10 mouse cellular contexts compared by ENCODE assay signal in the genomic region with DNA sequence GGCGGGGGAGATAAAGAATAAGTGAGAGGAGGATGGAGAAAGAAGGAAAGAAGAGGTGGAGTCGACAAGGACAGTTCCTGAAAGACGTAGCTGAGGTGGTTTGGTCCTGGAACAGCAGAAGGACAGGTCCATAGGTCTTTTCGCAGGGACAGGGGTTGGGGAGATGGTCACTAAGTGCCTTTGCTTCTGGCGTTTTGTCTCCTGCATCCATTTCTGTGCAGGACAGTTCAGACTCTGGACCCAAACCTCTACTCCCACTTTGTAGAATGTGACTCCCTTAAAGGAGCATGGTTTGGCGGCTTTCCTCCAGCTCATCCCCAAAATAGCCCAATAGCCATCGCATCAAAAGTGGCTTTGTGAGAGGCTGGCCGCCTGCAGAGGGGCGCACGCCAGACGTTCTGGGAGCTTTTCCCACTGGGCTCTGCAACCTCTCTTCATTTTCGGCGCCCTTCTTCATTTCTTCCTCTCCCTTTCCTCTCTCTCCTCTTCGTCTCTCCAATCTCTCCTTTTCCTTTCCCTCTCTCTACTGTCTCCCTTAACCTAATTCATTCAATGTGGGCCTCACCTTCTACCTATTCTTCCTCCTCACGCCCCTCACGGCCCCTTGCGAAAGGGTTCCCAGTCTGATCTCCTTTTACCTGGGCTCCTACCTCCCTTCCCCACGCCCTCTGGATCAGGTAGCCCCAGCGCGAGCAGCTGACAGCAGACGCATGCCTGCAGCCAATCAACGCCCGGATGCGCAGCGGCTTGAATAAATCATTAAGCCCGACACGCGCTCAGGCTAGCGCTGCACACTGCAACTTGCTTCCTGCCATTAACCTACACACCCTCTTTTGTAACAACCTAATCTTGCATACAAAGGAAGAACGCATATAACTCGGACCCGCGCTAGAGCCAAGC. TPM values are rescaled to one million over a fixed set of nuclear protein-coding genes. Genes with fewer than 3 reads are reported as not detected.
DNase-seq lines count a peak whose midpoint lies in the region; ATAC-seq lines count a peak whose summit lies in the region.
"Had no signal": no experiment of that assay in that cellular context is flagged by ENCODE, and none has a peak within 500 bp of the region (broad histone marks: within the 10 kb centered on the region; RNA-seq: fewer than 3 reads in every experiment).

No protein-coding gene starts in this region.

- peaks cover 70% of the 10 kb centered on the region for H3K27me3 ChIP-seq in lung, embryonic 15.5 days
- no peaks in the 10 kb centered on the region for H3K27me3 ChIP-seq in forebrain, embryonic 16.5 days (replicated peaks; ENCODE audit: control insufficient read depth, insufficient read depth, low read length)

- no peak overlapping the region for H3K27ac ChIP-seq in lung, embryonic 15.5 days
- H3K27ac ChIP-seq in forebrain, embryonic 16.5 days (ENCODE audit: low read length): peak overlapping the region; percentile 58

- H3K4me1 ChIP-seq in lung, embryonic 15.5 days: 0 out of 2 replicates have a peak, but pooled peaks cover 7% of the 10 kb centered on the region
- peaks cover 43% of the 10 kb centered on the region for H3K4me1 ChIP-seq in forebrain, embryonic 16.5 days (replicated peaks; ENCODE audit: control insufficient read depth, insufficient read depth, low read length)

- no peak for DNase-seq in lung, postnatal 10 days
- peak; percentile 43 to 64 for DNase-seq in kidney, postnatal 36 days
- peak; percentile 59 for DNase-seq in neural tube, embryonic 10.5 days (ENCODE audit: extremely low spot score, low spot score)
- DNase-seq in gastrocnemius, adult 18-20 months (ENCODE audit: low spot score): no peak
- no peak for DNase-seq in urinary bladder, postnatal 10 days (ENCODE audit: low spot score)
- DNase-seq in thymus, postnatal 14 days: no peak

- WGBS in lung, embryonic 15.5 days: under 1% methylated on average over 33 of the region's 33 CpGs
- WGBS in forebrain, embryonic 16.5 days: under 1% methylated on average over 33 of the region's 33 CpGs

- no peak overlapping the region for H3K9ac ChIP-seq in lung, embryonic 15.5 days
- H3K9ac ChIP-seq in forebrain, embryonic 16.5 days (replicated peaks; ENCODE audit: low read depth, low read length): peak overlapping the region; percentile 61

- no peak overlapping the region for H3K4me3 ChIP-seq in lung, embryonic 15.5 days
- H3K4me3 ChIP-seq in forebrain, embryonic 16.5 days (replicated peaks; ENCODE audit: low read length): peak overlapping the region; percentile 49

- ATAC-seq in lung, embryonic 15.5 days (ENCODE audit: borderline replicate concordance, extremely low read depth, low FRiP score, low TSS enrichment): 0 out of 2 replicates have a peak, but pooled peaks have one; percentile 49
- ATAC-seq in forebrain, embryonic 16.5 days: peak; percentile 56

- no peaks in the 10 kb centered on the region for H3K36me3 ChIP-seq in lung, embryonic 15.5 days
- no peaks in the 10 kb centered on the region for H3K36me3 ChIP-seq in forebrain, embryonic 16.5 days (ENCODE audit: control insufficient read depth, insufficient read depth)

- H3K4me2 ChIP-seq in lung, embryonic 15.5 days: peak overlapping the region; percentile 23
- H3K4me2 ChIP-seq in forebrain, embryonic 16.5 days (ENCODE audit: low read length): peak overlapping the region; percentile 91

- no peaks in the 10 kb centered on the region for H3K9me3 ChIP-seq in lung, embryonic 15.5 days
- H3K9me3 ChIP-seq in forebrain, embryonic 16.5 days (ENCODE audit: control insufficient read depth, low read length): no peaks in the 10 kb centered on the region

RNA-seq across cellular contexts. Expression of gene Ascl1, which starts 7.5 kb away (rescaled TPM):
- polyA plus RNA-seq in lung, embryonic 15.5 days (2015; fragmentation: Nextera tagmentation; extraction: Ambion mirVana): 2.4 and 3.5 TPM in 2 replicates
- polyA plus RNA-seq in forebrain, embryonic 16.5 days (2015; fragmentation: Nextera tagmentation; extraction: Ambion mirVana): 15.7 and 17.5 TPM in 2 replicates
- total RNA-seq in gastrocnemius, adult 18-20 months (2021): not detected
- polyA plus RNA-seq: spleen, adult 2 months had no signal

RNA-seq across cellular contexts. Expression of gene Pah, which starts 35.6 kb away (rescaled TPM):
- polyA plus RNA-seq in lung, embryonic 15.5 days (2015; fragmentation: Nextera tagmentation; extraction: Ambion mirVana): 0.19 and 0.34 TPM in 2 replicates
- polyA plus RNA-seq in forebrain, embryonic 16.5 days (2015; fragmentation: Nextera tagmentation; extraction: Ambion mirVana): not detected in 2 replicates
- total RNA-seq in gastrocnemius, adult 18-20 months (2021): under 1 TPM; 0.12 to 0.14 TPM
- polyA plus RNA-seq: large intestine, adult 2 months had no signal

Comparison
In these comparisons a context has a peak if more than half of its experiments do, and no peak if none do; other contexts are left out.
1. DNase-seq: peak in kidney, postnatal 36 days (2 of 2) and neural tube, embryonic 10.5 days (single experiment); none in lung, postnatal 10 days (single experiment), gastrocnemius, adult 18-20 months (single experiment), urinary bladder, postnatal 10 days (single experiment) and thymus, postnatal 14 days (single experiment).